Mouse (Mus musculus): ENCODE measurements around the gene Prtn3. TPM values are rescaled to one million over a fixed set of nuclear protein-coding genes. Genes with fewer than 3 reads are reported as not detected.

The Prtn3 gene
- total and polyA plus RNA-seq, 3 experiments = 0.30 to 0.39 TPM; not detected in 1

GRCm38 (mm10) chr10:79858416-79859074 is 15.7 kb upstream of the Prtn3 start:
- in situ Hi-C loops (cut with MboI; ENCODE audit: low pct_ligation_motif_present, low pct_unique_long_range_greater_than_20kb, low sequenced_read_pairs) = no loop called here
- peaks cover 11 to 26% of the 10 kb centered on the region in 2 experiments for H3K4me1 ChIP-seq (ENCODE audit: control insufficient read depth in 1 of 2, insufficient read depth in 2 of 2)
- DNase-seq (ENCODE audit: extremely low read depth) = no peak
- dilution Hi-C loops (cut with MboI; ENCODE audit: extremely low pct_ligation_motif_present, extremely low pct_unique_long_range_greater_than_20kb, low sequenced_read_pairs) = no loop called here
- no peak overlapping the region for H3K4me2 ChIP-seq (ENCODE audit: insufficient read depth, low read depth, poor library complexity, severe bottlenecking)
- H3K79me2 ChIP-seq (replicated peaks; ENCODE audit: control insufficient read depth, extremely low read depth, insufficient read depth, poor library complexity, severe bottlenecking) = peaks cover 61% of the 10 kb centered on the region
- H3K36me3 ChIP-seq (replicated peaks in 1 of 2; ENCODE audit: control insufficient read depth in 1 of 2, insufficient read depth in 1 of 2, low read length in 1 of 2) = peaks cover 73 to 75% of the 10 kb centered on the region in 2 experiments
- H3K9me3 ChIP-seq (replicated peaks; ENCODE audit: low read length) = no peaks in the 10 kb centered on the region
- H3K4me3 ChIP-seq (replicated peaks in 1 of 3; ENCODE audit: low read depth in 2 of 3, low read length in 2 of 3, poor library complexity in 1 of 3) = no peak overlapping the region
- no peak for TF ChIP-seq PAX5 (IDR thresholded peaks at IDR 0.05; ENCODE audit: low read length)
- TF ChIP-seq JUND (conservative IDR thresholded peaks at IDR 0.05; ENCODE audit: low read depth, low read length) = no peak
- no peak for TF ChIP-seq E2F4 (IDR thresholded peaks at IDR 0.05; ENCODE audit: insufficient replicate concordance, low read depth, low read length)
- TF ChIP-seq MAZ (IDR thresholded peaks at IDR 0.05; ENCODE audit: low read depth, low read length) = no peak
- no peak for TF ChIP-seq ZC3H11A (IDR thresholded peaks at IDR 0.05; ENCODE audit: low read depth, low read length)
- TF ChIP-seq ZNF384 (IDR thresholded peaks at IDR 0.05; ENCODE audit: low read depth, low read length) = no peak
- no peak for TF ChIP-seq POLR2A (IDR thresholded peaks at IDR 0.05; ENCODE audit: low read depth, low read length)
- no peak for TF ChIP-seq MEF2A (IDR thresholded peaks at IDR 0.05; ENCODE audit: borderline replicate concordance, low read depth, low read length)
- TF ChIP-seq USF2 (conservative IDR thresholded peaks at IDR 0.05; ENCODE audit: low read depth, low read length) = no peak
- TF ChIP-seq KAT2A (IDR thresholded peaks at IDR 0.05; ENCODE audit: insufficient replicate concordance, low read length) = no peak
- no peak overlapping the region for H3K27ac ChIP-seq (ENCODE audit: insufficient read depth, low read depth)
- no peaks in the 10 kb centered on the region for H3K27me3 ChIP-seq (replicated peaks)
- H3K9ac ChIP-seq (ENCODE audit: insufficient read depth, low read depth) = no peak overlapping the region

GRCm38 (mm10) chr10:79859116-79859515 is 15.2 kb upstream of the Prtn3 start:
- Histone ChIP-seq H3K27ac (ENCODE audit: insufficient read depth, low read depth) (no peak overlapping the region), H3K9me3 (replicated peaks; ENCODE audit: low read length) (no peaks in the 10 kb centered on the region), H3K4me2 (ENCODE audit: insufficient read depth, low read depth, poor library complexity, severe bottlenecking) (no peak overlapping the region), H3K79me2 (replicated peaks; ENCODE audit: control insufficient read depth, extremely low read depth, insufficient read depth, poor library complexity, severe bottlenecking) (peaks cover 61% of the 10 kb centered on the region), H3K4me1 (ENCODE audit: control insufficient read depth in 1 of 2, insufficient read depth in 2 of 2) (peaks cover 11 to 26% of the 10 kb centered on the region in 2 experiments), H3K4me3 (replicated peaks in 1 of 3; ENCODE audit: low read depth in 2 of 3, low read length in 2 of 3, poor library complexity in 1 of 3) (no peak overlapping the region), H3K9ac (ENCODE audit: insufficient read depth, low read depth) (no peak overlapping the region), H3K36me3 (replicated peaks in 1 of 2; ENCODE audit: control insufficient read depth in 1 of 2, insufficient read depth in 1 of 2, low read length in 1 of 2) (peaks cover 73 to 75% of the 10 kb centered on the region in 2 experiments), H3K27me3 (replicated peaks) (no peaks in the 10 kb centered on the region)
- TF ChIP-seq ZC3H11A (IDR thresholded peaks at IDR 0.05; ENCODE audit: low read depth, low read length) (no peak), RAD21 (IDR thresholded peaks at IDR 0.05; ENCODE audit: low read depth, low read length) (no peak), SMC3 (IDR thresholded peaks at IDR 0.05; ENCODE audit: low read depth, low read length) (no peak), GABPA (IDR thresholded peaks at IDR 0.05; ENCODE audit: insufficient replicate concordance, low read depth, low read length) (no peak), MEF2A (IDR thresholded peaks at IDR 0.05; ENCODE audit: borderline replicate concordance, low read depth, low read length) (no peak), MXI1 (IDR thresholded peaks at IDR 0.05; ENCODE audit: low read depth, low read length) (no peak), IRF4 (IDR thresholded peaks at IDR 0.05; ENCODE audit: low read depth, low read length) (no peak), RCOR1 (conservative IDR thresholded peaks at IDR 0.05; ENCODE audit: low read depth, low read length) (no peak)
- DNase-seq (ENCODE audit: extremely low read depth) = no peak
- dilution Hi-C loops (cut with MboI; ENCODE audit: extremely low pct_ligation_motif_present, extremely low pct_unique_long_range_greater_than_20kb, low sequenced_read_pairs) (no loop called here), in situ Hi-C loops (cut with MboI; ENCODE audit: low pct_ligation_motif_present, low pct_unique_long_range_greater_than_20kb, low sequenced_read_pairs) (no loop called here)
